Mouse (Mus musculus) hematopoietic stem cell, adult 5-6 weeks (primary cell): ENCODE measurements around the gene Taf8. TPM values are rescaled to one million over a fixed set of nuclear protein-coding genes. Genes with fewer than 3 reads are reported as not detected.
A peak's percentile ranks its signal among the peaks of the same experiment; 100 is the strongest.

Source experiments
- ATAC-seq, 2 experiments: fragments of 125-278 bp in 1 of 2; replicated peaks in 1 of 2; 2 replicates each; pipeline ENCODE4 v1.8.0; 2016 to 2017; ENCODE audit warnings: inconsistent platforms in 2 of 2, mild to moderate bottlenecking in 2 of 2, moderate number of reproducible peaks in 2 of 2, low read depth in 1 of 2, moderate TSS enrichment in 1 of 2; ENCODE audit not compliant: low FRiP score in 2 of 2, poor library complexity in 2 of 2, severe bottlenecking in 2 of 2, insufficient read depth in 1 of 2, low TSS enrichment in 1 of 2
- total RNA-seq: library from RNA; stranded (forward); fragments of 172-1452, 232-1000 nt; gene quantifications from 2 replicates; pipeline ENCODE4 v1.2.3, GENCODE M21; 2017

Gene Taf8
- total RNA-seq, 1 experiment from 2014 or later: 55.6 TPM

DNA sequence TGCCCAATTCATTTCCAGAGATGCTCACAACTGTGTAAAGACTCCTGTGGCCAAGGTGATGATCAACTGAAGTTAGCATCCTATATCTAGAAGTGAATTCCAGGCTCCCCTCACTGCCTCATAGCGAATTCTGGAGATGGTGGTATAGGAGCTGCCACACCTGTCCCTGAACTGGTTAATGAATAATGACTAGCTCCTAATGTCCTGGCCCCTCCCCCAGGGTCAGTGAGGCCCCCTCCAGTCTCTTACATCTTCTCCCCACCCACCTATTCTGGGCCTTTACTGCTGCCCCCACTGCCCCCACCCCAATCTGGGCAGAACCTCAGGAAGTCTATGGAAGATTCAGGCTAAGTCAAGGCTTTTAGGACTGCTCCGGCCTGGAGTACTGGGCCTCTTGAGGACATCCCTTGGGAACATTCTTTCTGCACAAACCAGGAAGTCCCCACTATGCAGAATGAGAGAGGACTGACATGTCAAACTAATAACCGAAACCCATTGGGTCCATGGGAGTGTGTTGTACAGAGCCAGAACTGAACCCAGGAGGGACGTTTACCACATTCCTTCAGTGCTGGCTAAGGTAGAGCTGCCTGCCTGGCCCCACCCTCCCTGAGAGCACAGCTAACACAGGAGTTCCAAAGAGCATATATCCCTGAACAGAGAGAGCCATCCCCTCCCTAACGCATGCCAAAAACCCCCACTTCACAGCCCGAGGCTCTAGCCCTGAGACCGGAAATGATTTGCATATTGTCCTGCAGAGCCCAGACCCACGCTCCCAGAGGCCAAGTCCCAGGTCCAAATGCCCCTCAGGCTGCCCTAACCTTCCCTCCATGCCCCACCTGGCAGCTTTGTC lies 53.3 kb downstream of the Taf8 start:
- no peak for ATAC-seq

GRCm38 (mm10) chr17:47446561-47446960 lies 55.5 kb downstream of the Taf8 start:
- no peak for ATAC-seq

- ATAC-seq: no peak
These were observed 56.1 kb downstream of the Taf8 start for GRCm38 (mm10) chr17:47446025-47446424.

GRCm38 (mm10) chr17:47445518-47445917 lies 56.6 kb downstream of the Taf8 start:
- no peak for ATAC-seq

DNA sequence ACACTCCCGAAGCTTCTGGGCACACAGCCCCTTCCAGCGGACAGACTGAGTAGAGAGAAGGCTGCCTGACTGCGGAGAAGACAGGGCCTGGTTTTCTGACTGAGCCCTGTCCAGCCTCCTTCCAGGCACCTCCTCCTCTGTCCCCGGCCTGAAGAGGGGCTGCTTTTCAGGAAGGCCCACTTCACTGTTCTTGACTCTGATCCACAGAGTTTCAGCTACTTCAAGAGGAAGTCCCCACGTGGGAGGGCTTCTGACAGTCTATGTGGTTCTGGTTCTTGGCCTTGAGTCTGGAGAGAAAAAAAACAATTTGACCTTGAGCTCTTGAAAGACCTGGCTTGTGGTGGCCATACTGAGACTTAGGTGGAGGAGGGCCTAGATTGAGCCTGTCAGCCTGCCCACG lies 58.0 kb downstream of the Taf8 start:
- ATAC-seq: peak in 1 of 2 experiments; percentile 30; a peak in 2 of 4 replicates

DNA sequence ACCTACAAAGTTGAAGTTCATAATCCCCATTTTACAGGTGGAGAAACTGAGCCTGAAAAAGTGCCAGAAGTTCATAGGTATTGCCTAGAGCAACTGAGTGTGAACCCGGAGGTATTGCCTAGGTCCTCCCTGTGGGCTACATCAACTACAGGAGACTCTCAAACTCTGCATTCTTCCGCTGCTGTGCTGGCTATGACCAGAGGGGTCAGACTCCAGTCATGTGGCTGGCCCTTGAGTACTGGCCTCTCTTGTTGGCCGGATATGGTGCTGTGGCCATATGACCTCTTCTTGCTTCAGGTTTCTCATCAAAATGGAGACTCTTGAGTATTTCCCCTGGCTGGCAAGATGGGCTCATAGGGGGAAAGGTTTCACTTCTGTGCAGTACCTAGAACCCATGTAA lies 59.8 kb downstream of the Taf8 start:
- ATAC-seq: no peak

DNA sequence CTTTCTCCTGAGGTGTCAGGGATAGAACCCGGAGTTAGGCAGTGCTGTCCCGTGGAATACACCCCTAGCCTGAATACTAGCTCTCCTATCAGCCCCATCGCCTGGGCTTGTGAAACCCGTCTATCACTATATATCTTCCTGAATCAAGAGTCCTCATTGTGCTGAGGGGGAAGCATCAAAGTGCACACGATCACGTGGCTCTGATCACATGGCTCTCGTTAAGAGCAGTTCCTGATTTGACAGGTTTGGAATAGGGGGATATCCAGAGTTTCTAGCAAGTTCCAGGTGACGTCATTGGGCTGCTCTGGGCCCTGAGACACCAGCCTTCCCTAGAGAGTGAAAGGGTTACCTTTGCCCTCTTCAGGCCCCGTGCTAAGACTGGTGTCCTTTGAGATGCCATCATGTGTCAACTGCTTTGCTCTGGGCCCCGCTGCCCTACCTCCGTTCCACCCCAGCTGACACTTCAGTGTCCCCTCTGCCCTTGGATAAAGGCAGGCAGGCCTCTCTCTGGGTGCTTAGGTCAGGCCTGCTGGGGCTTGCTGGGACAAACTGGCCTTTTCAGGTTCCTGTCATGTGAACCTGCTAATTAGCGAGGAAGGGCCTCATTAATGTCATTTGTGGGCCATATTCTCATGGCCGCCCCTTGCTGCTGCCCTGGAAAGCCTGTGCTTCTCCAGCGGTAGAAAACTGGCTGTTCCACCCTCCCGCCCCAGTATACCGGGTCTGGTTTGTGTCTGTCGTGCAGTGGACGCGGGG lies 60.6 kb downstream of the Taf8 start:
- ATAC-seq: 0 out of 4 replicates have a peak, but pooled peaks of 1 of the 2 experiments have one; percentile 34

DNA sequence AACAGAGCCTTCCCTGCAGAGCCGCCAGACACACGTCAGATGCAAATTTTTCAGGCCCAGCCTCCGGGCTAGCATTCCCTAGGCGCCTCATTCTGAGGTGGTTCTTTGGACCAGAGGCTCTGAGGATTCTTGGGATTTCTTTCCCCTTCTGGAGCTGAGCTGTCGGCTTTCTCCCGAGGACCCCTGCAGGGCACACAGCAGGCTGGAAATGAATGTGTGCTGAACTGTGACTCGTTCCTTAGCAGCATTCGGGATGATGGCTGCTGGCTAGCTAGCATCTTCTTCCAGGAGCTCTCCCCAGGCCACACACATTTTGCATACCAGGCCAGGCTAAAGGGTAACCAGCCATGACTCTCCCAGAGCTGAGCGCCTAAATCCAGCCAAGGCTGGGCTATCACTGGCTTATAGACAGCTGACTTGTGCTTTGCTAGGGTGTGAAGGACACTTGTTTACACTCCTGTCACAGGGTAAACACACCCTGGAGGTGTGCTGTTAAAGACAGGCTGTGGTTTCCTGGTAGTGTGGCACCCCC lies 61.7 kb downstream of the Taf8 start:
- ATAC-seq: no peak

GRCm38 (mm10) chr17:47439396-47440028 lies 62.6 kb downstream of the Taf8 start:
- peak; percentile 5 to 41; a peak in 3 of 4 replicates for ATAC-seq

- no peak for ATAC-seq
These were observed 63.5 kb downstream of the Taf8 start for GRCm38 (mm10) chr17:47438611-47439010.

GRCm38 (mm10) chr17:47436907-47437547 lies 65.1 kb downstream of the Taf8 start, which contains the start of gene 1700001C19Rik:
Gene 1700001C19Rik, minus strand, starts transcription at chr17:47437376.
- 0 out of 4 replicates have a peak, but pooled peaks of 1 of the 2 experiments have one; percentile 17 for ATAC-seq

GRCm38 (mm10) chr17:47436156-47436906 lies 65.8 kb downstream of the Taf8 start, which contains the start of gene AI661453:
Gene AI661453, plus strand, starts transcription at chr17:47436615.
- ATAC-seq: no peak

Other genes starting within 250 kb of the Taf8 start
- gene Mrps10, start 133.4 kb downstream of the Taf8 start, total RNA-seq: 46.3 and 61.6 TPM in 2 replicates
- not detected in 2 replicates for gene Guca1b, start 116.9 kb downstream of the Taf8 start, total RNA-seq
- gene Guca1a, start 101.7 kb downstream of the Taf8 start, total RNA-seq: 2.8 and 3.4 TPM in 2 replicates
- gene AI661453, start 65.7 kb downstream of the Taf8 start, total RNA-seq: 1.8 and 2.3 TPM in 2 replicates
- 1.9 TPM in 2 replicates for gene 1700001C19Rik, start 64.9 kb downstream of the Taf8 start, total RNA-seq
- gene Ccnd3, start 2.8 kb upstream of the Taf8 start, total RNA-seq: 58.9 and 80.2 TPM in 2 replicates
- gene Bysl, start 109.2 kb upstream of the Taf8 start, total RNA-seq: 6.9 and 12.1 TPM in 2 replicates
- gene Med20, start 109.3 kb upstream of the Taf8 start, total RNA-seq: 18.0 and 33.5 TPM in 2 replicates
- gene Gm20517, start 109.3 kb upstream of the Taf8 start, total RNA-seq: 3.1 and 7.0 TPM in 2 replicates
- gene Usp49, start 128.4 kb upstream of the Taf8 start, total RNA-seq: 5.4 and 8.3 TPM in 2 replicates
- 23.4 and 49.8 TPM in 2 replicates for gene Tomm6, start 186.1 kb upstream of the Taf8 start, total RNA-seq
- gene Frs3, start 186.7 kb upstream of the Taf8 start, total RNA-seq: 1.4 TPM in 2 replicates
- not detected in 2 replicates for gene Gm21981, start 192.2 kb upstream of the Taf8 start, total RNA-seq
- 1.0 and 3.7 TPM in 2 replicates for gene Prickle4, start 192.4 kb upstream of the Taf8 start, total RNA-seq
- gene Pgc, start 224.6 kb upstream of the Taf8 start, total RNA-seq: not detected in 2 replicates
- 7.4 and 10.9 TPM in 2 replicates for gene Tfeb, start 234.7 kb upstream of the Taf8 start, total RNA-seq